Mouse (Mus musculus) brown adipose tissue, adult 24 weeks (tissue): ENCODE measurements around the gene Ncam2. TPM values are rescaled to one million over a fixed set of nuclear protein-coding genes. Genes with fewer than 3 reads are reported as not detected.

Source experiments
- H3K27ac ChIP-seq: fragments of 200-500 bp; replicated peaks from 2 replicates; pipeline ENCODE4 v1.5.1; 2012; ENCODE audit warnings: low read depth, mild to moderate bottlenecking, low read length
- H3K4me1 ChIP-seq: fragments of 200-500 bp; 2 replicates; pipeline ENCODE4 v1.6.1; 2012; ENCODE audit warnings: low read length, mixed read lengths; ENCODE audit not compliant: control insufficient read depth, insufficient read depth, insufficient read length
- H3K4me3 ChIP-seq: fragments of 200-500 bp; 2 replicates; pipeline ENCODE4 v1.5.1; 2012; ENCODE audit warnings: low read depth, mild to moderate bottlenecking, low read length, moderate library complexity; ENCODE audit not compliant: insufficient read depth
- polyA plus RNA-seq: library from polyadenylated mRNA; stranded (reverse); fragments of >200 nt; gene quantifications from 2 replicates; pipeline ENCODE4 v1.2.4, GENCODE M21; 2012; ENCODE audit not compliant: missing spikeins, insufficient read depth, insufficient read length

Ncam2 gene
- polyA plus RNA-seq, 1 experiment = 0.32 TPM

GRCm38 (mm10) chr16:81656550-81656949 lies 456.1 kb downstream of the Ncam2 start:
- Histone ChIP-seq H3K4me3 (no peak overlapping the region), H3K27ac (no peak overlapping the region), H3K4me1 (no peaks in the 10 kb centered on the region)

- H3K4me3 ChIP-seq = no peak overlapping the region
- H3K27ac ChIP-seq = no peak overlapping the region
- no peaks in the 10 kb centered on the region for H3K4me1 ChIP-seq
These were observed 473.4 kb downstream of the Ncam2 start for GRCm38 (mm10) chr16:81673866-81674265.

- no peak overlapping the region for H3K27ac ChIP-seq
- no peak overlapping the region for H3K4me3 ChIP-seq
- no peaks in the 10 kb centered on the region for H3K4me1 ChIP-seq
These were observed 475.0 kb downstream of the Ncam2 start for GRCm38 (mm10) chr16:81675546-81675945.
